Mouse (Mus musculus) bone marrow macrophage, adult 2 months (primary cell): ENCODE results near the gene Prkar2a.

ENCODE experiments used
- CTCF ChIP-seq: IDR thresholded peaks from 2 replicates; pipeline ENCODE4 v1.5.1; 2012; ENCODE audit warnings: low read depth, mild to moderate bottlenecking, low read length, moderate library complexity
- POLR2A ChIP-seq: IDR thresholded peaks from 2 replicates; pipeline ENCODE4 v1.6.1; 2012; ENCODE audit warnings: mild to moderate bottlenecking, low read depth, low read length, borderline replicate concordance

DNA sequence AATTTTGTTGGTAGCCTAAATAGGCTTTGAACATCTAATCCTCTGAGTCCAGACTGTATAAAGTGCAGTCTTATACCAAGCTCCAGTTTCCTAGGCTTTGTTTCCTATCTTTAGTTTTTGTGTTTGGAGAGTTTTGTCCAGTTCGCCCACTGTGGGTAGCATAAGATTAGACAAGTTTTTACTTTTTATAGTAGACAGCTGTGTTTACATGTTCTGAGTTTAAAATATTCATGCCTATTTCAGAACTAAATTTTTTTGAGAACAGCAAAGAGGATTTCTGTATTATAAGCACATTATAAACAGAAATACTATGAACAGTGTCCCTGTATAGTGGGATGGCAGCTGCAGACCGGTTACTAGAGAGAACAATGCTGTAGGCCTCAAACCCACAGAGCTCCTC is 18.1 kb downstream of the Prkar2a start:
- no peak for TF ChIP-seq CTCF
- no peak for TF ChIP-seq POLR2A
